Mouse (Mus musculus): ENCODE measurements around the gene Mrpl4.

DNA sequence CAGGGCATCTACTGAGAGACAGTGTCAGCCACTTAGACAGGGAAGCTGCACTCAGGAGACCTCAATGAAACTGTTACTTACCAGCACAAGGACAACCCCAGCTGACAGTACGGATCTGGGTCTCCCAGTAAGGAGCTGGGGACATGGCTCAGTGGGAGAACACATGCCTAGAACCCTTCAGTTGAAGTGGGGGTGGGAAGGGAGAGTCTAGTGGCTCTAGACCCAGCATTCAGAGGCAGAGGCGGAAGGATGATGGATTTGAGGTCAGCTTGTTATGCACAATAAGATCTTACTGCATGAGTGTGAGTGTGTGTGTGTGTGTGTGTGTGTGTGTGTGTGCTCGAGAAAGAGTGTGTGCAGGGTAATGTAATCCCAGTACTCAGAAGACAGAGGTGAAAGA, 20.4 kb upstream of the Mrpl4 start:
- TF ChIP-seq POLR2A (IDR thresholded peaks at IDR 0.05; ENCODE audit: extremely low read depth, insufficient read depth, low read length) (no peak), CTCF (IDR thresholded peaks at IDR 0.05; ENCODE audit: extremely low read depth, insufficient read depth, low read length) (no peak)

All from cortical plate, adult 2 months (tissue).